Comparison of ENCODE assay signal across 8 mouse cellular contexts in genomic region chr2:29621636-29622035, GRCm38 (mm10). TPM values are rescaled to one million over a fixed set of nuclear protein-coding genes. Genes with fewer than 3 reads are reported as not detected.
A peak's percentile ranks its signal among the peaks of the same experiment; 100 is the strongest.
DNase-seq lines count a peak whose midpoint lies in the region; ATAC-seq and TF ChIP-seq lines count a peak whose summit lies in the region.

No protein-coding gene starts in this region.

- no peaks in the 10 kb centered on the region for H3K27me3 ChIP-seq in heart, embryonic 11.5 days (ENCODE audit: control insufficient read depth, insufficient read depth, low read length)
- H3K27me3 ChIP-seq in stomach, embryonic 14.5 days (ENCODE audit: control insufficient read depth, insufficient read depth, low read length), result no peaks in the 10 kb centered on the region
- H3K27me3 ChIP-seq in stomach, postnatal 0 days (ENCODE audit: control insufficient read depth, insufficient read depth, low read length), result no peaks in the 10 kb centered on the region
- H3K27me3 ChIP-seq in myocyte (ENCODE audit: control insufficient read depth, insufficient read depth, insufficient read length), result no peaks in the 10 kb centered on the region

- peaks cover 46% of the 10 kb centered on the region for H3K4me1 ChIP-seq in heart, embryonic 11.5 days (ENCODE audit: control insufficient read depth, insufficient read depth, low read length)
- peaks cover 16% of the 10 kb centered on the region for H3K4me1 ChIP-seq in stomach, embryonic 14.5 days (ENCODE audit: control insufficient read depth, insufficient read depth, low read length)
- peaks cover 9% of the 10 kb centered on the region for H3K4me1 ChIP-seq in stomach, postnatal 0 days (replicated peaks; ENCODE audit: control insufficient read depth, insufficient read depth)

- TF ChIP-seq CTCF in stomach, postnatal 0 days (IDR thresholded peaks at IDR 0.05; ENCODE audit: low read depth), result no peak

- no peak for DNase-seq in heart, adult 9 months (ENCODE audit: low spot score in 2 of 2)
- DNase-seq in stomach, postnatal 0 days (ENCODE audit: low spot score), result no peak
- DNase-seq in induced T-regulatory cell, adult 2 months (ENCODE audit: low read depth), result peak; percentile 42
- no peak for DNase-seq in urinary bladder, adult 2 months (ENCODE audit: low spot score)

- no peak for TF ChIP-seq POLR2A in myocyte (IDR thresholded peaks at IDR 0.05; ENCODE audit: insufficient read length, low read depth)

- H3K9ac ChIP-seq in heart, embryonic 11.5 days (ENCODE audit: low read depth, low read length), result no peak overlapping the region; the same call in 1 of the 2 replicates
- H3K9ac ChIP-seq in stomach, embryonic 14.5 days (replicated peaks; ENCODE audit: low read depth, low read length), result no peak overlapping the region
- H3K9ac ChIP-seq in stomach, postnatal 0 days (ENCODE audit: low read length), result no peak overlapping the region

- H3K4me2 ChIP-seq in heart, embryonic 11.5 days, result peak overlapping the region; percentile 90; the same call in 1 of the 2 replicates
- peak overlapping the region; percentile 60; the same call in 1 of the 2 replicates for H3K4me2 ChIP-seq in stomach, embryonic 14.5 days (replicated peaks; ENCODE audit: low read depth, low read length)
- no peak overlapping the region for H3K4me2 ChIP-seq in stomach, postnatal 0 days (replicated peaks; ENCODE audit: low read depth)
- peak overlapping the region; percentile 90 for H3K4me2 ChIP-seq in myocyte (ENCODE audit: low read depth)

- no peaks in the 10 kb centered on the region for H3K36me3 ChIP-seq in heart, embryonic 11.5 days (ENCODE audit: control insufficient read depth, insufficient read depth, low read length)
- H3K36me3 ChIP-seq in stomach, embryonic 14.5 days (ENCODE audit: control insufficient read depth, insufficient read depth, low read length), result no peaks in the 10 kb centered on the region
- no peaks in the 10 kb centered on the region for H3K36me3 ChIP-seq in stomach, postnatal 0 days (ENCODE audit: control insufficient read depth, insufficient read depth, low read length)
- no peaks in the 10 kb centered on the region for H3K36me3 ChIP-seq in myocyte (ENCODE audit: control insufficient read depth, insufficient read depth)

- no peak for ATAC-seq in heart, embryonic 11.5 days (replicated peaks; ENCODE audit: insufficient number of reproducible peaks, low FRiP score, low TSS enrichment)
- ATAC-seq in stomach, embryonic 14.5 days (ENCODE audit: insufficient number of reproducible peaks, insufficient read depth, low FRiP score, low read depth), result no peak
- no peak for ATAC-seq in stomach, postnatal 0 days (ENCODE audit: low FRiP score, low TSS enrichment)
- ATAC-seq in CD4-positive, CD25-positive, alpha-beta regulatory T cell, adult 4 months, result no peak

- WGBS in heart, embryonic 11.5 days (ENCODE audit: insufficient replicate concordance), result 76% methylated on average over 3 of the region's 3 CpGs
- 75% methylated on average over 3 of the region's 3 CpGs for WGBS in stomach, embryonic 14.5 days
- WGBS in stomach, postnatal 0 days, result 83% methylated on average over 3 of the region's 3 CpGs

- peaks cover 60% of the 10 kb centered on the region for H3K79me2 ChIP-seq in myocyte (ENCODE audit: control insufficient read depth, insufficient read depth)

- H3K9me3 ChIP-seq in heart, embryonic 11.5 days (replicated peaks; ENCODE audit: control insufficient read depth, low read length), result no peaks in the 10 kb centered on the region
- H3K9me3 ChIP-seq in stomach, embryonic 14.5 days (ENCODE audit: control insufficient read depth, low read depth, low read length), result no peaks in the 10 kb centered on the region
- no peaks in the 10 kb centered on the region for H3K9me3 ChIP-seq in stomach, postnatal 0 days (ENCODE audit: control insufficient read depth, low read length)

- no peak overlapping the region for H3K4me3 ChIP-seq in heart, embryonic 11.5 days (ENCODE audit: low read depth, low read length)
- no peak overlapping the region for H3K4me3 ChIP-seq in stomach, embryonic 14.5 days (ENCODE audit: low read depth, low read length)
- no peak overlapping the region for H3K4me3 ChIP-seq in stomach, postnatal 0 days (ENCODE audit: low read depth, low read length)
- peak overlapping the region; percentile 41 for H3K4me3 ChIP-seq in myocyte

- TF ChIP-seq EP300 in stomach, postnatal 0 days (optimal IDR thresholded peaks at IDR 0.05), result no peak

- no peak overlapping the region for H3K27ac ChIP-seq in heart, embryonic 11.5 days (ENCODE audit: low read depth, low read length)
- H3K27ac ChIP-seq in stomach, embryonic 14.5 days (ENCODE audit: low read length), result no peak overlapping the region
- no peak overlapping the region for H3K27ac ChIP-seq in stomach, postnatal 0 days (replicated peaks)

- no peak overlapping the region for H3ac ChIP-seq in myocyte (ENCODE audit: control insufficient read depth, insufficient read length)

TF ChIP-seq in myocyte, 11 proteins besides CTCF, POLR2A, EP300 and RAD21:
- TF ChIP-seq REST (IDR thresholded peaks at IDR 0.05; ENCODE audit: insufficient read depth, insufficient read length), result no peak
- TF ChIP-seq TCF12 (IDR thresholded peaks at IDR 0.05; ENCODE audit: insufficient read depth, poor library complexity, severe bottlenecking), result no peak
- TF ChIP-seq E2F4 (IDR thresholded peaks at IDR 0.05; ENCODE audit: insufficient read depth), result no peak
- no peak for TF ChIP-seq SRF (IDR thresholded peaks at IDR 0.05; ENCODE audit: control insufficient read depth, insufficient read length, low read depth)
- TF ChIP-seq MAX (IDR thresholded peaks at IDR 0.05; ENCODE audit: low read depth), result no peak
- no peak for TF ChIP-seq USF1 (IDR thresholded peaks at IDR 0.05; ENCODE audit: low read depth)
- no peak for TF ChIP-seq MYOD1 (IDR thresholded peaks at IDR 0.05; ENCODE audit: control insufficient read depth in 1 of 3, insufficient read length in 2 of 3, low read depth in 2 of 3)
- TF ChIP-seq TCF3 (IDR thresholded peaks at IDR 0.05; ENCODE audit: insufficient read length, low read depth), result no peak
- no peak for TF ChIP-seq MYOG (IDR thresholded peaks at IDR 0.05; ENCODE audit: control insufficient read depth in 1 of 3, insufficient read depth in 1 of 3, insufficient read length in 2 of 3, low read depth in 2 of 3)
- no peak for TF ChIP-seq POLR2AphosphoS2 (IDR thresholded peaks at IDR 0.05; ENCODE audit: insufficient read length, low read depth)
- TF ChIP-seq CEBPB (IDR thresholded peaks at IDR 0.05; ENCODE audit: insufficient read depth, poor library complexity, severe bottlenecking), result no peak

RNA-seq across cellular contexts. Expression of gene Rapgef1, which starts 2.1 kb away (rescaled TPM):
- polyA plus RNA-seq in heart, embryonic 11.5 days (2014; fragmentation: Nextera tagmentation; extraction: Ambion mirVana), result 9.1 and 9.8 TPM in 2 replicates
- polyA plus RNA-seq in stomach, embryonic 14.5 days (2014; fragmentation: Nextera tagmentation; extraction: Ambion mirVana), result 13.8 TPM in 2 replicates
- 7.2 and 7.6 TPM in 2 replicates for polyA plus RNA-seq in stomach, postnatal 0 days (2015; fragmentation: Nextera tagmentation; extraction: Ambion mirVana)
- polyA plus RNA-seq in myocyte (2012; fragmentation: generic; extraction: Trizol), result 74.5 TPM
- polyA plus RNA-seq in CD4-positive, CD25-positive, alpha-beta regulatory T cell, adult 4 months (2017; shearing (Covaris generic)), result 10 to 100 TPM; 28.7 to 35.9 TPM
- polyA plus RNA-seq in urinary bladder, adult 2 months (2012; rRNA removed), result 29.0 and 34.9 TPM in 2 replicates
